Mouse (Mus musculus): ENCODE measurements at regions not wholly inside any gene's neighbourhood (a gene's known extent, or its start where the extent isn't known, plus 50 kb on each side); places are given as distances from the start of the nearest gene placed in this dataset.
"Not testable (repeated sequence)": the region's sequence is repeated elsewhere in the genome, so short reads cannot be mapped to it uniquely, and the experiment has no call there.

DNA sequence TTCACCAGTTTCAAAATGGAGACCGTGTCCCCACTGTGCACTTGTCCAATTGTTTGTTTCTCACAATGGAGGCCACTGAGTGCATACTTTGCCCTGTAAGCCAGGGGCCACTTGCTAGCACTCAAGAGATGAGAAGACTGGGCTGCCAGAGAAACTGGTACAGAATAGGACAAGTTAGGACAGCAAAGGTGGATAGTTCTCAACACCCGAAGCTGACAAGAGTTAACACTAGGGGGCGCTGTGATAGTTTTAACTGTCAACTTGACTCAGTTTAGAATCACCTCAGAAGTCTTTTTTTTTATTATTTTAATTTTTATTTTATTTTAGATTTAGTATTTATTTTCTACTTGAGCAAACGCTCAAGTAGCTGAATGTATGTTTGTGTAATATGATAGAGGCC, 188.2 kb upstream of the Asap2 start:
- DNase-seq: not testable (repeated sequence)

DNA sequence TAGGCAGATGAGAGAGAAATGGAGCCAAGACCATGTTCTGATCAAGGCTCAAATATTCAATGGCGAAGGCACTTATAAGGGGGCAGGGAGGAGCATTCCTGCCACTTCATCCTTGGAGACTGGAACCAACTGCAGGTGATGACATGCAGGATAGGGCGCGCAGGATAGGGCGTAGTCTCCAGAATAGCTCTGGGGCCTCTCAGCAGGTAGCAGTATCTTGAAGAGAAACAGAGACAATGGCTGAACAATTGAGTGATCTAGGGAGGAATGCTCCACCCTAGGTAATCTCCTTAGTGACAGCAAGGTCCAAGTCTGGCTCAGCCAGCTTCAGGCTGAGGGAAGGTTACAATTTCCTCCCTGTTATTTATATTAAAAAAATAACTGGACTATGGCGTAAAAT, 184.8 kb upstream of the Asap2 start:
- not testable (repeated sequence) for DNase-seq

DNA sequence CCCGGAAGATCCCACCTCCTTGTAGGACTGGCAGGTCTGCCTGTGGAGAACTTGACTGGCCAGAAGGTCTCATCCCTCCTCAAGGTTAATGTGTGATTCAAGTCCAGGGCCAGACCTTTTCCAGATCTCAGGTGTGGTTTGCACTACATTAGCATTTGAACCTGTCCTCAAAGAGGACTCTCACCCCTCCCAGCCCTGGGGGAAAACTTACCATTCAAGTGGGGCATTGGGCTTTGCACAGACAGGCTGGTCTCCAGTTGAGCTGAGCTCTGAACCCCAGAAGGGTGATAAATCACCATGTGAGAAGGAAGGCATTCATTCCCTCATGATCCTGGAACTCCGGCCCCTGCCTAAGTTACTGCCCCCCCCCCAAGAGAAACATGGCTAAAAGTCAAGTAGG, 183.6 kb upstream of the Asap2 start:
- DNase-seq: no peak

DNA sequence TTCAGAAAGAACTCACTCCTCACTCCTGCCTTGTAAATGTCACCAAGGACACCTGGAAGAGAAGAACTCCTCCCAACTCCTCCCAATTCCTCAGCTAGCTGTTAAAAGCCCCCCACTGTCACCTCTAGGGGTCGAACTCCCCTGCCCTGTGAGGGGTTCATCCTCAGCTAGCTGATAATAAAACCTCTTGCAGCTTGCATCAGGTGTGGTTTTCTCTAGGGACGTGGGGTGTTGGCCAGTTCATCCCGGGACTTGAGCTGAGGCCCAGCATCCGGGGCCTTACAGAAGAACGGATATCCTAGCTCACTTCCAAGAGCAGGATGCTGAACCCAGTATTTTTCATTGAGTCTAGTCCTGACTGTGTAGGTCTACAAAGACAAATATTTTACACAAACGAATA, 176.4 kb upstream of the Asap2 start:
- DNase-seq: not testable (repeated sequence)

DNA sequence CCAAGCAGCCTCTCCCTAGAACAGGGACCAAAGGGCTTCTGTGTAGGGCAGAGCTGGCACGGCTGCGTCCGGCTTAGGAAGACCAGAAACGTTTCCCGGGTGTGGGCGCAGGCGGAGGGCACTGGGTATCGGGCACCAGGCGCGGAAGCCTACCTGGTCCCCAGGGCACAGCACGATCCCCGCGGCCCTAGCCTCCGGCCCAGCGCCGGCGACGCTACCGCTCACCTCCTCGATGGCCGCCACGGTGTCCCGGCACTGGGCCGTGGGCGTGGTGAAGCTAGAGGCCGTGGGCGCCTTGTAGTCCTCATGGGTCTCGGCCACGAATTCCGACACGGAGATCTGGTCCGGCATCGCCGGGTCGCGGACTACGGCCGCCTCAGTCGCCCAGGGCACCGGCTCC, 175.1 kb upstream of the Asap2 start:
- not testable (repeated sequence) for DNase-seq

DNA sequence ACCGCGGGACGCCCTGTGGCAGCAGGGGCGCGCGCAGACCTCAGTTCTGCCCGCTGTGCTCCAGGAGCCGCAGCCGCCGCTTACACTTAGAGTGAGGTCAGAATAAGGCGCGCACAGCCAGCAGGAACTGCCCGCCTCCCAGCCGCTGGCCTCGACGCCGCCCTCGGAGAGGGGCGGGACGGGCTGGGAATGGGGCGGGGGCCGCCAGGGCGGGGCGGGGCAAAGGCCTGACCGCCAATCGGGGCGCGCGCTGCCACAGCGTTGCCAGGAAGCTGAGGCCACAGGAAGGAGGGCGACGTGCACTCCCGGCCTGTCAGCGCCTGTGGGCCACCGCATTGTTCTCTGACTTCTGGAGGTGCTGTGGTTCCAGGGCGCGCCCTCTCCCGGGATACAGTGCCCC, 174.7 kb upstream of the Asap2 start:
- DNase-seq: peak; percentile 69

DNA sequence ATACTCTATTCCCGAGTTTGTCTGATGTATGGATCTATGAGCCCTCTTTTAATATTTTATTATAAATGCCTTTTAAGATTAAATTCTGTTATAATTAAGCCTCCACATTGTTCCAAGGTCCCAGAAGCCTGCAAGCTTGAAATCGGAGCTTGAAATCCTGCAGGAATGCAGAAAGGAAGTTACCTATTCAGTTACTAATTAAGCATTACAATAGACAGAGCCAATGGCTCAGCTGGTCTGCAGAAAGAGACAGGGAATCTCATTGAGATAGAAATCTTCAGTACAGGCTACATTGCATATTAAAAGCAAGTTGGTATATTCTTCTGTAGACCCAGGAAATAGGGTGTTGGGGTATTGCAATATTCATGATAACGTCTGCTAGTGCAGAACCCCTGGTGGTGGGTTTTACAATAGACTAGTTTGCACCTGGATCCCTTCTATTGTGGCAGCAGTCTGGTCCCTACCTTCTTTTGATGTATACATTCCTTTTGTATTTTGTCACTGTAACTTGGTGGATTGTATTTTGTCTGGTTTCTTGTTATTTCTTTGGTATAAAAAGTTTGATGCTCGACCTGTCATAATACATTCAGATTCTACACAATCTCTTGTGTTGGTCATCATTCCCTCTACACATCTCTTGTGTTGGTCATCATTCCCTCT, 146.5 kb upstream of the Asap2 start:
- not testable (repeated sequence) for DNase-seq

DNA sequence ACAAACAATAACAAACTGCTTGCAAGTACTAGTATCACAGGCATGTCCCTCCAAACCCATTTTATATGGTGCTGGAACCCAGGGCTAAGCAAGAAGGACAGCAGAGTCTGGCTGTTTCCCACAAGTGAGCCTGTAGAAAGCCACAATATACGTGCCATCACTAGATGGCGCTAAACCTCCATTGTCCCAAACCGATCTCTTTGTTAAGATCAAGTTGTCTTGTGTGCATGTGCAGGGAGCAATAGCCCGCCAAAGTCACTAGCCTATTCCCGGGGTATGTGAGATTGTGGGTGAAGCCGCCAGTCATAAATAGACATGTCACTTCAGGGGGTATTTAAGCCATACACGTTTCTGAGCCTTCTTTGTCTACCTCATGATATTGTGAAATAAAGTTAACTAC, 145.4 kb upstream of the Asap2 start:
- peak; percentile 19 for DNase-seq

DNA sequence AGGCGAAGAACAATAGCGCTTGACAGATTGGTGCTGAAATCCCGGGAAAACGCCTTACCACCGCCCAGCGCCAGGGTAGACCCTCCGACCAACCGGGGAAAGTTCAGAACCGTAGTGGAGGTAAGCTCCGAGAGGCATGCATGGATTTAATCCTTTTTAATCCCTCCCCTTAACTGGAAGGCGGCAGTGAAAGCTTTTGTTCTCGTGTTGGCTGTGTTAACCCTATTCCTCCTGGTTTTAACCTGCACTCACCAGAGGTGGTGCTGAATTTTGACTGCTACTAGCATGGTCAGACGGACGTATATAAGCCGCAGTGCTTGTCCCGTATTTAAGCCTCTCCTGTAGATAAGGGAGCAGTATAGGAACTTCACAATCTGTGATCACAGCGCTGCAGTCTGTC, 145.0 kb upstream of the Asap2 start:
- DNase-seq: no peak

DNA sequence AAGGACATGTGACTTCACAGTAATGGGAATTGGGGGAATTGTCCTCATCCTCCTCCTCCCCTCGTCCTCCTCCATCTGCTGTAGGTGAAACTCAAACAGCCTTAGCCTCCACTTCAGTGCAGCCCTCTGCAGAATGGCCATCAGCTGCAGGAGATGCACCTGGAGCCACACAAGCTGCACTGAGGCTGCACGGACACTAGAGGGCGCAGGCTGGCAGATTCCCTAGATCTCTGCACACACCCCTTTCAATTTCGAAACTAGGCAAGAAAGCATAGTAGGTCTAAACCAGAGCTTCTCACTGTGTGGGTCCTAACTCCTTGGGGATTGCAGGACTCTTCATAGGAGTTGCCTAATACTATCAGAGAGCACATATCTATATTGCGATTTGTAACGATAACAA, 106.2 kb upstream of the Asap2 start:
- DNase-seq: not testable (repeated sequence)

DNA sequence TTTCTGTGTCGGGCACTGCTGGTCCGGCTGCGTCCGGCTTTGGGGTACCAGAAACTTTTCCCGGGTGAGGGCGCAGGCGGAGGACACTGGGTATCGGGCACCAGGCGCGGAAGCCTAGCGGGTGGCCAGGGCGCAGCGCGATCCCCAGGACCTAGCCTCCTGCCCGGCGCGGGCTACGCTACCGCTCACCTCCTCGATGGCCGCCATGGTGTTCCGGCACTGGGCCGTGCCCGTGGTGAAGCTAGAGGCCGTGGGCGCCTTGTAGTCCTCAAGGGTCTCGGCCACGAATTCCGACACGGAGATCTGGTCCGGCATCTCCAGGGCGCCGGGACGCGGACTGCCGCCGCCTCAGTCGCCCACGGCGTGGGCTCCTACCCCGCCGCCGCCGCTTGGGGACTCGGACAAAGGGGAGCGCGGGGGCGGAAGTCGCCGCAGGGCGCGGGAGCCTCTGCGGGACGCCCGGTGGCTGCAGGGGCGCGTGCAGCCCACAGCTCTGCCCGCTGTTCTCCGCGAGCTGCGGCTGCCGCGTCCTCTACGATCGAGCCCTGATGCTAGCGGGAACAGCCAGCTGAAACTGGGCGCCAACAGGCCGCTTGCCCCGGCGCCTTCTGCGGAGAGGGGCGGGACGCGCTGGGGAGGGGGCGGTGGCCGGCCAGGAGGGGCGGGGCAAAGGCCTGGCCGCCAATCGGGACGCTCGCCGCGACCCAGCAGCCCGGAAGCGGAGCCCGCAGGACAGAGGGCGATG, 69.4 kb upstream of the Asap2 start:
- DNase-seq: peak; percentile 74

DNA sequence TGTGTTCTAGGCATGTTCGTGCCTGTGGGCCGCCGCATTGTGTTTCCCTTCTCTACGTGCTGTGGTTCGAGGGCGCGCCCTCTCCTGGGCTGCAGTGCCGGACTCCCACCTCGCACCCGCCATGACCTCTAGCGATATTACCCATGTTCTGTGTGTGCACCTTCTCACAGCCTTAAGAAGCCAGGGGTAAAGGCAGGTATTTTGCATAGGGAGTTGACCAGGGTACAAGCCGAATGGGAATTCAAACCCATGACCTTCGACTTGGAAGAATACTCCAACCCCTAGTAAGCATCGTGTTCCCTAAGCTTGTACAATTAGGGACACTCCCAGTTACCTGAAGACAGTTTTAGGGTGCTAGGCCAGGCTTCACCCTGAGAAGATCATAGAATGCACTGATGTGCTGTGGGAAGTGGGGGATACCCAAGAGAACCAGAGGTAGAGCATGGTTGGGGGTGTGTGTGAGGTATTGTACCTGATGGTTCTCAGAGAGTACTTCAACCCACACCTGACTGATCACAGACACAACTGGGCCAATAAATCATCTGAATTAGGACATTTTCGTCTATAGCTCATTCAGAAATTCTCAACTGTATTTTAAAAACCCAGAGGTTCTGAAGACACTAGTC, 68.7 kb upstream of the Asap2 start:
- DNase-seq: not testable (repeated sequence)

DNA sequence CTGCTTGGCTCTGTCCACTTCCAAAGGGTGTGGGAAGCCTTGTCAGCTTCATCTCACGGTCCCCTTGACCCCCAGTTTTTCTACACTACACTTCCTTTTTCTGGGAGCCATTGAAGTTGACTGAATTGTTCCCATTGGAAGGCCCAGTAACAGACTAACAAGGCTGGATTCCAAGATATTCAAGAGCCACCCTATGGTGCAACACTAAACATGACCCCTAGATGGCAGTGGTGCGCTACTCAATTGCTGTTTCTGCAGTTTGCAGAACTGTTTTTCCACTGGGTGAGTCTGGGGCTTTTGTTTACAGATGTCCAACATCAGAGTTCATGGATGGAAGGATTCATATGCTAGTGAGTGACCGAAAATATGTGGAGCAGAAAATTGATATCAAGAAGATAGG, 61.3 kb upstream of the Asap2 start:
- peak; percentile 32 for DNase-seq
